Mouse (Mus musculus) intestine, postnatal 0 days (tissue): Measurements from ENCODE around the gene Pdzph1. TPM values are rescaled to one million over a fixed set of nuclear protein-coding genes. Genes with fewer than 3 reads are reported as not detected.

ENCODE experiments used
- ATAC-seq: fragments of 200-750 bp; cut with Nextera tagmentation; 2 replicates; pipeline ENCODE4 v1.8.0; 2017; ENCODE audit warnings: mild to moderate bottlenecking, moderate TSS enrichment, moderate library complexity
- H3K27ac ChIP-seq: fragments of 300-500 bp; sonication (generic); 2 replicates; pipeline ENCODE4 v1.5.1; 2014; ENCODE audit warnings: mild to moderate bottlenecking, low read depth, low read length, moderate library complexity
- H3K27me3 ChIP-seq: fragments of 300-500 bp; sonication (generic); replicated peaks from 2 replicates; pipeline ENCODE4 v1.6.1; 2014; ENCODE audit warnings: low read length, mixed read lengths; ENCODE audit not compliant: control insufficient read depth, insufficient read depth
- H3K36me3 ChIP-seq: fragments of 300-500 bp; sonication (generic); 2 replicates; pipeline ENCODE4 v1.6.1; 2014; ENCODE audit warnings: mild to moderate bottlenecking, moderate library complexity; ENCODE audit not compliant: control insufficient read depth, insufficient read depth
- H3K4me1 ChIP-seq: fragments of 300-500 bp; sonication (generic); replicated peaks from 2 replicates; pipeline ENCODE4 v1.6.1; 2014; ENCODE audit warnings: antibody characterized with exemption, low read length, mixed read lengths; ENCODE audit not compliant: control insufficient read depth, insufficient read depth
- H3K4me2 ChIP-seq: fragments of 300-500 bp; sonication (generic); replicated peaks from 2 replicates; pipeline ENCODE4 v1.6.1; 2014; ENCODE audit warnings: low read depth, mild to moderate bottlenecking, moderate library complexity
- H3K4me3 ChIP-seq: fragments of 300-500 bp; sonication (generic); 2 replicates; pipeline ENCODE4 v1.5.1; 2014; ENCODE audit warnings: low read depth, low read length
- H3K9ac ChIP-seq: fragments of 300-500 bp; sonication (generic); 2 replicates; pipeline ENCODE4 v1.6.1; 2014; ENCODE audit warnings: mild to moderate bottlenecking, low read depth, low read length
- H3K9me3 ChIP-seq: fragments of 300-500 bp; sonication (generic); 2 replicates; pipeline ENCODE4 v1.6.1; 2016; ENCODE audit warnings: mixed run types; ENCODE audit not compliant: control insufficient read depth
- CTCF ChIP-seq: sonication (generic); IDR thresholded peaks from 2 replicates; pipeline ENCODE4 v1.5.1; 2016; ENCODE audit warnings: low read depth, mild to moderate bottlenecking, control low read depth, antibody characterized with exemption, moderate library complexity
- WGBS: fragments of 180-500 bp; shearing (Covaris S2); extraction: QIAGEN DNeasy Blood & Tissue Kit; methylation state at CpG from one replicate; pipeline ENCODE4 v1.1.7; 2014; 5-methylcytosine and 5-hydroxymethylcytosine counted together
- polyA plus RNA-seq: library from polyadenylated mRNA; unstranded; fragments of >200 nt; fragmentation: Nextera tagmentation; extraction: Ambion mirVana; gene quantifications from 2 replicates; pipeline ENCODE4 v1.2.1, GENCODE M21; 2015

Gene Pdzph1
- polyA plus RNA-seq, 1 experiment from 2014 or later: not detected

DNA sequence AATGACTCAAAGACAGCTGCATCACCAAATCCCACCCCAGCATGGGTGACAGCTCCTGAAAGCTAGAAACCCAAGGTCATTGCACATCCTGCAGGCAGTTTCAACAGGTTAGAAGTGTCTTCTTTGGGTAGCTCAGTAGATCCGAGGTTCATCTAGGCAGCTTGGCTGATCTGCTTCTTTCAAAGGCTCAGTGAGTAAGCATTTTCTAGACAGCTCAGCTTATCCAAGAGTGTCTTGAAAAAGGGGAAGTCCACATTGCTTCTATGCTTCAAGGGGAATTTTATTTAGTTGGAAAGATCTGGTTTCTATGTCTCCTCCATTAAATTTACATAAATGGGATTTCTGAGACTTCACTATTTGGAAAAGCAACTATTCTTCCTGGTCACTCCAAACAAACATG lies 117.8 kb downstream of the Pdzph1 start:
- no peak overlapping the region for H3K27ac ChIP-seq
- no peak overlapping the region for H3K4me2 ChIP-seq
- TF ChIP-seq CTCF: no peak
- no peak overlapping the region for H3K9ac ChIP-seq
- no peak overlapping the region for H3K4me3 ChIP-seq
- H3K9me3 ChIP-seq: no peaks in the 10 kb centered on the region
- H3K27me3 ChIP-seq: no peaks in the 10 kb centered on the region
- no peaks in the 10 kb centered on the region for H3K36me3 ChIP-seq
- ATAC-seq: no peak
- 66% methylated on average over 1 of the region's 1 CpGs for WGBS
- no peaks in the 10 kb centered on the region for H3K4me1 ChIP-seq

GRCm38 (mm10) chr17:58870795-58871194 lies 120.4 kb downstream of the Pdzph1 start:
- H3K27ac ChIP-seq: no peak overlapping the region
- no peaks in the 10 kb centered on the region for H3K4me1 ChIP-seq
- H3K4me3 ChIP-seq: no peak overlapping the region
- H3K9me3 ChIP-seq: no peaks in the 10 kb centered on the region
- H3K9ac ChIP-seq: no peak overlapping the region
- H3K36me3 ChIP-seq: no peaks in the 10 kb centered on the region
- no peak overlapping the region for H3K4me2 ChIP-seq
- no peaks in the 10 kb centered on the region for H3K27me3 ChIP-seq
- peak; percentile 57 for TF ChIP-seq CTCF
- no peak for ATAC-seq

Other genes starting within 250 kb of the Pdzph1 start
- gene Nudt12, start 22.0 kb upstream of the Pdzph1 start, polyA plus RNA-seq: 2.8 and 3.9 TPM in 2 replicates